Mouse (Mus musculus) adrenal gland, postnatal 14 days (tissue): ENCODE data around the gene Tmem102. TPM values are rescaled to one million over a fixed set of nuclear protein-coding genes. Genes with fewer than 3 reads are reported as not detected.

Source experiments
- DNase-seq: peaks from one replicate; pipeline ENCODE4 v3.0.0; 2021; ENCODE audit warnings: mixed read lengths
- total RNA-seq: library from RNA; stranded (reverse); gene quantifications from 2 replicates; pipeline ENCODE4 v1.2.3, GENCODE M21; 2021

Gene Tmem102
- total RNA-seq, 1 experiment from 2014 or later, result 0.74 TPM

- no peak for DNase-seq
Measured at GRCm38 (mm10) chr11:69757303-69758089, 47.9 kb downstream of the Tmem102 start.

- DNase-seq, result peak; percentile 67
Measured at GRCm38 (mm10) chr11:69754701-69755100, 50.7 kb downstream of the Tmem102 start.

GRCm38 (mm10) chr11:69754233-69754632 lies 51.2 kb downstream of the Tmem102 start:
- no peak for DNase-seq

Other genes starting within 250 kb of the Tmem102 start
- 1.5 and 2.0 TPM in 2 replicates for gene Efnb3, start 245.4 kb downstream of the Tmem102 start, total RNA-seq
- gene Wrap53, start 225.4 kb downstream of the Tmem102 start, total RNA-seq, result 9.2 and 10.1 TPM in 2 replicates
- gene Trp53, start 225.3 kb downstream of the Tmem102 start, total RNA-seq, result 66.4 and 78.4 TPM in 2 replicates
- gene Atp1b2, start 199.7 kb downstream of the Tmem102 start, total RNA-seq, result 37.4 and 39.7 TPM in 2 replicates
- not detected in 2 replicates for gene Shbg, start 187.7 kb downstream of the Tmem102 start, total RNA-seq
- gene Sat2, start 183.6 kb downstream of the Tmem102 start, total RNA-seq, result 7.9 and 8.2 TPM in 2 replicates
- 75.5 and 84.3 TPM in 2 replicates for gene Fxr2, start 172.6 kb downstream of the Tmem102 start, total RNA-seq
- gene Sox15, start 150.3 kb downstream of the Tmem102 start, total RNA-seq, result 0.45 TPM in 1 of 2 replicates, not detected in the other
- 96.2 and 101 TPM in 2 replicates for gene Mpdu1, start 143.0 kb downstream of the Tmem102 start, total RNA-seq
- 8.6 and 12.2 TPM in 2 replicates for gene Cd68, start 139.5 kb downstream of the Tmem102 start, total RNA-seq
- gene Eif4a1, start 133.2 kb downstream of the Tmem102 start, total RNA-seq, result 642 and 752 TPM in 2 replicates
- 71.6 and 72.4 TPM in 2 replicates for gene Senp3, start 123.5 kb downstream of the Tmem102 start, total RNA-seq
- gene Tnfsf13, start 119.8 kb downstream of the Tmem102 start, total RNA-seq, result 2.7 and 4.0 TPM in 2 replicates
- gene Tnfsf12, start 109.8 kb downstream of the Tmem102 start, total RNA-seq, result 20.3 and 21.5 TPM in 2 replicates
- gene Tnfsfm13, start 109.5 kb downstream of the Tmem102 start, total RNA-seq, result 3.9 and 4.6 TPM in 2 replicates
- gene Polr2a, start 47.0 kb downstream of the Tmem102 start, total RNA-seq, result 78.0 and 84.0 TPM in 2 replicates
- not detected in 2 replicates for gene Slc35g3, start 43.7 kb downstream of the Tmem102 start, total RNA-seq
- 39.9 and 42.4 TPM in 2 replicates for gene Zbtb4, start 39.7 kb downstream of the Tmem102 start, total RNA-seq
- gene Chrnb1, start 9.7 kb downstream of the Tmem102 start, total RNA-seq, result 2.4 and 3.2 TPM in 2 replicates
- gene Fgf11, start 3.8 kb downstream of the Tmem102 start, total RNA-seq, result 3.5 and 3.8 TPM in 2 replicates
- gene Gm39566, start 9.7 kb upstream of the Tmem102 start, total RNA-seq, result not detected in 2 replicates
- gene Spem2, start 12.8 kb upstream of the Tmem102 start, total RNA-seq, result not detected in 2 replicates
- 0.38 TPM in 1 of 2 replicates, not detected in the other for gene Spem1, start 16.6 kb upstream of the Tmem102 start, total RNA-seq
- 17.6 and 20.6 TPM in 2 replicates for gene Nlgn2, start 32.2 kb upstream of the Tmem102 start, total RNA-seq
- 114 and 128 TPM in 2 replicates for gene Tmem256, start 32.9 kb upstream of the Tmem102 start, total RNA-seq
- gene Plscr3, start 40.8 kb upstream of the Tmem102 start, total RNA-seq, result 50.5 and 51.3 TPM in 2 replicates
- gene Tnk1, start 53.1 kb upstream of the Tmem102 start, total RNA-seq, result 0.30 TPM in 1 of 2 replicates, not detected in the other
- gene Tmem95, start 72.4 kb upstream of the Tmem102 start, total RNA-seq, result not detected in 2 replicates
- 4.1 and 4.4 TPM in 2 replicates for gene Kctd11, start 75.8 kb upstream of the Tmem102 start, total RNA-seq
- 2.1 and 14.4 TPM in 2 replicates for gene Acap1, start 89.9 kb upstream of the Tmem102 start, total RNA-seq
- gene 2810408A11Rik, start 95.4 kb upstream of the Tmem102 start, total RNA-seq, result 1.8 and 2.1 TPM in 2 replicates
- 45.9 and 48.8 TPM in 2 replicates for gene Neurl4, start 95.4 kb upstream of the Tmem102 start, total RNA-seq
- gene Gps2, start 108.3 kb upstream of the Tmem102 start, total RNA-seq, result 52.3 and 57.3 TPM in 2 replicates
- gene Eif5a, start 116.3 kb upstream of the Tmem102 start, total RNA-seq, result 616 and 636 TPM in 2 replicates
- 27.3 and 39.6 TPM in 2 replicates for gene Ybx2, start 130.2 kb upstream of the Tmem102 start, total RNA-seq
- 65.2 and 78.7 TPM in 2 replicates for gene Slc2a4, start 142.6 kb upstream of the Tmem102 start, total RNA-seq
- gene Cldn7, start 159.2 kb upstream of the Tmem102 start, total RNA-seq, result 1.1 TPM in 1 of 2 replicates, not detected in the other
- gene Ctdnep1, start 175.5 kb upstream of the Tmem102 start, total RNA-seq, result 128 and 129 TPM in 2 replicates
- gene Elp5, start 176.9 kb upstream of the Tmem102 start, total RNA-seq, result 65.2 and 73.2 TPM in 2 replicates
- 344 and 351 TPM in 2 replicates for gene Gabarap, start 185.5 kb upstream of the Tmem102 start, total RNA-seq
- gene Phf23, start 190.2 kb upstream of the Tmem102 start, total RNA-seq, result 47.3 and 53.2 TPM in 2 replicates
- 16.0 and 23.1 TPM in 2 replicates for gene Dvl2, start 195.0 kb upstream of the Tmem102 start, total RNA-seq
- gene Acadvl, start 209.8 kb upstream of the Tmem102 start, total RNA-seq, result 1,177 and 1,207 TPM in 2 replicates
- 31.9 and 37.0 TPM in 2 replicates for gene Dlg4, start 211.3 kb upstream of the Tmem102 start, total RNA-seq
- 2.2 and 47.3 TPM in 2 replicates for gene Asgr1, start 248.5 kb upstream of the Tmem102 start, total RNA-seq